Mouse (Mus musculus) hindbrain, embryonic 13.5 days (tissue): ENCODE measurements around the gene Stoml2. TPM values are rescaled to one million over a fixed set of nuclear protein-coding genes. Genes with fewer than 3 reads are reported as not detected.
"Not testable (repeated sequence)": the region's sequence is repeated elsewhere in the genome, so short reads cannot be mapped to it uniquely, and the experiment has no call there.

Source experiments
- ATAC-seq: fragments of 200-750 bp; cut with Nextera tagmentation; 2 replicates; pipeline ENCODE4 v1.8.0; 2017; ENCODE audit warnings: moderate TSS enrichment; ENCODE audit not compliant: low FRiP score
- H3K27ac ChIP-seq: fragments of 300-500 bp; sonication (generic); 2 replicates; pipeline ENCODE4 v1.5.1; 2015; ENCODE audit warnings: inconsistent platforms, mild to moderate bottlenecking, moderate library complexity
- H3K27me3 ChIP-seq: fragments of 300-500 bp; sonication (generic); 2 replicates; pipeline ENCODE4 v1.6.1; 2015; ENCODE audit warnings: mild to moderate bottlenecking, inconsistent platforms
- H3K36me3 ChIP-seq: fragments of 300-500 bp; sonication (generic); 2 replicates; pipeline ENCODE4 v1.6.1; 2015; ENCODE audit warnings: mild to moderate bottlenecking, inconsistent platforms
- H3K4me1 ChIP-seq: fragments of 300-500 bp; sonication (generic); replicated peaks from 2 replicates; pipeline ENCODE4 v1.6.1; 2015; ENCODE audit warnings: inconsistent platforms
- H3K4me2 ChIP-seq: fragments of 300-500 bp; sonication (generic); 2 replicates; pipeline ENCODE4 v1.6.1; 2015; ENCODE audit warnings: inconsistent platforms, mild to moderate bottlenecking, moderate library complexity
- H3K4me3 ChIP-seq: fragments of 300-500 bp; sonication (generic); 2 replicates; pipeline ENCODE4 v1.5.1; 2015; ENCODE audit warnings: mild to moderate bottlenecking, inconsistent platforms
- H3K9ac ChIP-seq: fragments of 300-500 bp; sonication (generic); 2 replicates; pipeline ENCODE4 v1.6.1; 2015; ENCODE audit warnings: mild to moderate bottlenecking, inconsistent platforms
- H3K9me3 ChIP-seq: fragments of 300-500 bp; sonication (generic); 2 replicates; pipeline ENCODE4 v1.6.1; 2016; ENCODE audit warnings: inconsistent platforms
- WGBS: fragments of 180-500 bp; shearing (Covaris S2); methylation state at CpG from one replicate; pipeline ENCODE4 v1.1.7; 2015; 5-methylcytosine and 5-hydroxymethylcytosine counted together
- polyA plus RNA-seq: library from polyadenylated mRNA; unstranded; fragments of >200 nt; fragmentation: Nextera tagmentation; extraction: Ambion mirVana; gene quantifications from 2 replicates; pipeline ENCODE4 v1.2.1, GENCODE M21; 2015

The Stoml2 gene
- polyA plus RNA-seq, 1 experiment from 2014 or later: 226 TPM

- not testable (repeated sequence) for H3K9ac ChIP-seq, H3K9me3 ChIP-seq, H3K27me3 ChIP-seq, H3K4me1 ChIP-seq, ATAC-seq, H3K27ac ChIP-seq, H3K4me3 ChIP-seq, H3K4me2 ChIP-seq
- WGBS: 96% methylated on average over 8 of the region's 8 CpGs
- H3K36me3 ChIP-seq: peaks cover 76% of the 10 kb centered on the region
Observed at GRCm38 (mm10) chr4:42980467-42980866, 51.0 kb downstream of the Stoml2 start.

DNA sequence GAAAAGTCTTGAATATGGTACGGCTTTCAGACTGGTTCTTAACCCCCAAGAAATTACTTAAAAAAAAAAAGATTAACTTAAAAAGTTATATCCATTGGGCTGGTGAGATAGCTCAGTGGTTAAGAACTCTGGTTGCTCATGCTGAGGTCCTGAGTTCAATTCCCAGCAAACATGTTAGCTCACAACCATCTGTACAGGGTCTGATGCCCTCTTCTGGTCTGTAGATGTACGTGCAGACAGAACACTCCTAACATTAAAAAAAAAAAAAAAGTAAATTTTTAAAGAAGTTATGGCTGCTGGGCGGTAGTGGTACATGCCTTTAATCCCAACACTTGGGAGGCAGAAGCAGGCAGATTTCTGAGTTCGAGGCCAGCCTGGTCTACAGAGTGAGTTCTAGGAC, 53.4 kb downstream of the Stoml2 start:
- H3K27me3 ChIP-seq: no peaks in the 10 kb centered on the region
- H3K4me1 ChIP-seq: no peaks in the 10 kb centered on the region
- H3K9ac ChIP-seq: no peak overlapping the region
- H3K4me2 ChIP-seq: no peak overlapping the region
- no peak overlapping the region for H3K4me3 ChIP-seq
- no peaks in the 10 kb centered on the region for H3K9me3 ChIP-seq
- H3K36me3 ChIP-seq: peaks cover 53% of the 10 kb centered on the region
- WGBS: 92% methylated on average over 4 of the region's 4 CpGs
- no peak for ATAC-seq
- H3K27ac ChIP-seq: no peak overlapping the region

Other genes starting within 250 kb of the Stoml2 start
- 0.05 TPM in 1 of 2 replicates, not detected in the other for gene Fam205a1, start 177.8 kb downstream of the Stoml2 start, polyA plus RNA-seq
- 0.36 and 0.69 TPM in 2 replicates for gene Gm12394, start 174.9 kb downstream of the Stoml2 start, polyA plus RNA-seq
- 1.7 and 2.3 TPM in 2 replicates for gene Fam205c, start 157.5 kb downstream of the Stoml2 start, polyA plus RNA-seq
- 21.7 and 23.0 TPM in 2 replicates for gene Phf24, start 115.0 kb downstream of the Stoml2 start, polyA plus RNA-seq
- gene Dnajb5, start 81.9 kb downstream of the Stoml2 start, polyA plus RNA-seq: 51.0 and 51.2 TPM in 2 replicates
- 0.63 and 0.70 TPM in 2 replicates for gene 1700022I11Rik, start 62.1 kb downstream of the Stoml2 start, polyA plus RNA-seq
- 524 and 526 TPM in 2 replicates for gene Vcp, start 31.2 kb downstream of the Stoml2 start, polyA plus RNA-seq
- 20.0 and 21.9 TPM in 2 replicates for gene Fancg, start 21.2 kb downstream of the Stoml2 start, polyA plus RNA-seq
- 27.4 and 27.5 TPM in 2 replicates for gene Pigo, start 5.9 kb downstream of the Stoml2 start, polyA plus RNA-seq
- 33.3 and 34.1 TPM in 2 replicates for gene Fam214b, start 14.5 kb upstream of the Stoml2 start, polyA plus RNA-seq
- 18.6 and 19.7 TPM in 2 replicates for gene Unc13b, start 27.2 kb upstream of the Stoml2 start, polyA plus RNA-seq
- gene Atp8b5, start 235.4 kb upstream of the Stoml2 start, polyA plus RNA-seq: 0.34 and 0.40 TPM in 2 replicates